Mouse (Mus musculus): Measurements from ENCODE around the gene Traf3ip3. TPM values are rescaled to one million over a fixed set of nuclear protein-coding genes. Genes with fewer than 3 reads are reported as not detected.

Gene Traf3ip3
- polyA plus RNA-seq, 1 experiment, result 62.7 TPM

GRCm38 (mm10) chr1:193238426-193238825 lies 36.9 kb upstream of the Traf3ip3 start:
- peaks cover 3% of the 10 kb centered on the region for H3K36me3 ChIP-seq (ENCODE audit: control insufficient read depth, insufficient read depth, low read length)
- no peak for DNase-seq (ENCODE audit: low read depth in 1 of 2, low spot score in 2 of 2)
- 73% methylated on average over 4 of the region's 4 CpGs for WGBS
- H3K4me3 ChIP-seq (ENCODE audit: extremely low read depth, insufficient read depth, insufficient read length), result no peak overlapping the region
- TF ChIP-seq CTCF (IDR thresholded peaks at IDR 0.05; ENCODE audit: extremely low read depth, insufficient read depth, insufficient read length, insufficient replicate concordance), result no peak
- H3K27ac ChIP-seq (ENCODE audit: insufficient read depth, low read length), result no peak overlapping the region
- peaks cover 14% of the 10 kb centered on the region; the same call in 1 of the 2 replicates for H3K4me1 ChIP-seq (ENCODE audit: control insufficient read depth, insufficient read depth, insufficient read length)
- H3K27me3 ChIP-seq (ENCODE audit: control insufficient read depth, insufficient read depth, low read length), result no peaks in the 10 kb centered on the region

- no peak for DNase-seq (ENCODE audit: low read depth in 1 of 2, low spot score in 2 of 2)
- WGBS, result 89% methylated on average over 7 of the region's 7 CpGs
- H3K27ac ChIP-seq (ENCODE audit: insufficient read depth, low read length), result peak overlapping the region; percentile 92
- TF ChIP-seq CTCF (IDR thresholded peaks at IDR 0.05; ENCODE audit: extremely low read depth, insufficient read depth, insufficient read length, insufficient replicate concordance) (no peak), POLR2A (IDR thresholded peaks at IDR 0.05; ENCODE audit: low read depth, low read length) (no peak)
- H3K4me1 ChIP-seq (ENCODE audit: control insufficient read depth, insufficient read depth, insufficient read length), result peaks cover 13% of the 10 kb centered on the region; the same call in 1 of the 2 replicates
- H3K4me3 ChIP-seq (ENCODE audit: extremely low read depth, insufficient read depth, insufficient read length), result no peak overlapping the region
- no peaks in the 10 kb centered on the region for H3K27me3 ChIP-seq (ENCODE audit: control insufficient read depth, insufficient read depth, low read length)
- peaks cover under 1% of the 10 kb centered on the region; the same call in 1 of the 2 replicates for H3K36me3 ChIP-seq (ENCODE audit: control insufficient read depth, insufficient read depth, low read length)
Observed at GRCm38 (mm10) chr1:193234930-193235329, 33.4 kb upstream of the Traf3ip3 start.

- DNase-seq (ENCODE audit: low read depth in 1 of 2, low spot score in 2 of 2), result peak in 1 of 2 experiments; percentile 40
- Histone ChIP-seq H3K36me3 (ENCODE audit: control insufficient read depth, insufficient read depth, low read length) (no peaks in the 10 kb centered on the region), H3K4me3 (ENCODE audit: extremely low read depth, insufficient read depth, insufficient read length) (no peak overlapping the region), H3K4me1 (ENCODE audit: control insufficient read depth, insufficient read depth, insufficient read length) (peaks cover 13% of the 10 kb centered on the region; the same call in 1 of the 2 replicates), H3K27ac (ENCODE audit: insufficient read depth, low read length) (peak overlapping the region; percentile 92), H3K27me3 (ENCODE audit: control insufficient read depth, insufficient read depth, low read length) (no peaks in the 10 kb centered on the region)
- 85% methylated on average over 2 of the region's 2 CpGs for WGBS
- TF ChIP-seq POLR2A (IDR thresholded peaks at IDR 0.05; ENCODE audit: low read depth, low read length) (no peak), CTCF (IDR thresholded peaks at IDR 0.05; ENCODE audit: extremely low read depth, insufficient read depth, insufficient read length, insufficient replicate concordance) (no peak)
Observed at GRCm38 (mm10) chr1:193234130-193234645, 32.7 kb upstream of the Traf3ip3 start.

- Histone ChIP-seq H3K27ac (ENCODE audit: insufficient read depth, low read length) (0 out of 2 replicates have a peak overlapping the region, but pooled peaks have one; percentile 16), H3K4me3 (ENCODE audit: extremely low read depth, insufficient read depth, insufficient read length) (no peak overlapping the region), H3K36me3 (ENCODE audit: control insufficient read depth, insufficient read depth, low read length) (no peaks in the 10 kb centered on the region), H3K4me1 (ENCODE audit: control insufficient read depth, insufficient read depth, insufficient read length) (peaks cover 13% of the 10 kb centered on the region; the same call in 1 of the 2 replicates), H3K27me3 (ENCODE audit: control insufficient read depth, insufficient read depth, low read length) (no peaks in the 10 kb centered on the region)
- WGBS, result 89% methylated on average over 2 of the region's 2 CpGs
- TF ChIP-seq POLR2A (IDR thresholded peaks at IDR 0.05; ENCODE audit: low read depth, low read length) (no peak), CTCF (IDR thresholded peaks at IDR 0.05; ENCODE audit: extremely low read depth, insufficient read depth, insufficient read length, insufficient replicate concordance) (no peak)
- DNase-seq (ENCODE audit: low read depth in 1 of 2, low spot score in 2 of 2), result no peak
Observed at GRCm38 (mm10) chr1:193232732-193233131, 31.2 kb upstream of the Traf3ip3 start.

GRCm38 (mm10) chr1:193230935-193231334 lies 29.4 kb upstream of the Traf3ip3 start:
- Histone ChIP-seq H3K4me3 (ENCODE audit: extremely low read depth, insufficient read depth, insufficient read length) (no peak overlapping the region), H3K4me1 (ENCODE audit: control insufficient read depth, insufficient read depth, insufficient read length) (peaks cover 13% of the 10 kb centered on the region; the same call in 1 of the 2 replicates), H3K36me3 (ENCODE audit: control insufficient read depth, insufficient read depth, low read length) (no peaks in the 10 kb centered on the region), H3K27ac (ENCODE audit: insufficient read depth, low read length) (no peak overlapping the region; the same call in 1 of the 2 replicates), H3K27me3 (ENCODE audit: control insufficient read depth, insufficient read depth, low read length) (no peaks in the 10 kb centered on the region)
- WGBS, result 28% methylated on average over 5 of the region's 5 CpGs
- no peak for DNase-seq (ENCODE audit: low read depth in 1 of 2, low spot score in 2 of 2)
- TF ChIP-seq CTCF (IDR thresholded peaks at IDR 0.05; ENCODE audit: extremely low read depth, insufficient read depth, insufficient read length, insufficient replicate concordance), result no peak
- TF ChIP-seq POLR2A (IDR thresholded peaks at IDR 0.05; ENCODE audit: low read depth, low read length), result no peak

- no peak overlapping the region for H3K4me3 ChIP-seq (ENCODE audit: extremely low read depth, insufficient read depth, insufficient read length)
- DNase-seq (ENCODE audit: low read depth in 1 of 2, low spot score in 2 of 2), result no peak
- no peaks in the 10 kb centered on the region for H3K27me3 ChIP-seq (ENCODE audit: control insufficient read depth, insufficient read depth, low read length)
- H3K27ac ChIP-seq (ENCODE audit: insufficient read depth, low read length), result no peak overlapping the region
- TF ChIP-seq POLR2A (IDR thresholded peaks at IDR 0.05; ENCODE audit: low read depth, low read length) (no peak), CTCF (IDR thresholded peaks at IDR 0.05; ENCODE audit: extremely low read depth, insufficient read depth, insufficient read length, insufficient replicate concordance) (no peak)
- peaks cover 13% of the 10 kb centered on the region; the same call in 1 of the 2 replicates for H3K4me1 ChIP-seq (ENCODE audit: control insufficient read depth, insufficient read depth, insufficient read length)
- H3K36me3 ChIP-seq (ENCODE audit: control insufficient read depth, insufficient read depth, low read length), result no peaks in the 10 kb centered on the region
- 66% methylated on average over 3 of the region's 3 CpGs for WGBS
Observed at GRCm38 (mm10) chr1:193230531-193230930, 29.0 kb upstream of the Traf3ip3 start.

GRCm38 (mm10) chr1:193229570-193229969 lies 28.1 kb upstream of the Traf3ip3 start:
- no peak for TF ChIP-seq POLR2A (IDR thresholded peaks at IDR 0.05; ENCODE audit: low read depth, low read length)
- no peak for TF ChIP-seq CTCF (IDR thresholded peaks at IDR 0.05; ENCODE audit: extremely low read depth, insufficient read depth, insufficient read length, insufficient replicate concordance)
- Histone ChIP-seq H3K27ac (ENCODE audit: insufficient read depth, low read length) (no peak overlapping the region), H3K4me3 (ENCODE audit: extremely low read depth, insufficient read depth, insufficient read length) (no peak overlapping the region), H3K36me3 (ENCODE audit: control insufficient read depth, insufficient read depth, low read length) (no peaks in the 10 kb centered on the region), H3K27me3 (ENCODE audit: control insufficient read depth, insufficient read depth, low read length) (no peaks in the 10 kb centered on the region), H3K4me1 (ENCODE audit: control insufficient read depth, insufficient read depth, insufficient read length) (peaks cover 9% of the 10 kb centered on the region; the same call in 1 of the 2 replicates)
- no peak for DNase-seq (ENCODE audit: low read depth in 1 of 2, low spot score in 2 of 2)
- 91% methylated on average over 5 of the region's 5 CpGs for WGBS

Measured in spleen, adult 2 months (tissue).